Mouse (Mus musculus) liver, embryonic 14.5 days (tissue): ENCODE results near the gene Polr1c. TPM values are rescaled to one million over a fixed set of nuclear protein-coding genes. Genes with fewer than 3 reads are reported as not detected.

Source experiments
- ATAC-seq: fragments of 200-750 bp; cut with Nextera tagmentation; 2 replicates; pipeline ENCODE4 v1.8.0; 2017; ENCODE audit warnings: moderate number of reproducible peaks, mild to moderate bottlenecking, moderate library complexity; ENCODE audit not compliant: insufficient read depth
- DNase-seq, 3 experiments: peaks; one replicate each; pipeline ENCODE4 v3.0.0-alpha.2; 2012 to 2013; ENCODE audit warnings: low read depth in 3 of 3, low spot score in 3 of 3
- H3K27ac ChIP-seq: fragments of 300-500 bp; sonication (generic); 2 replicates; pipeline ENCODE4 v1.5.1; 2014; ENCODE audit warnings: moderate library complexity, mild to moderate bottlenecking, control low read depth, inconsistent platforms
- H3K27me3 ChIP-seq: fragments of 300-500 bp; sonication (generic); 2 replicates; pipeline ENCODE4 v1.6.1; 2014; ENCODE audit warnings: mild to moderate bottlenecking, low read length, moderate library complexity; ENCODE audit not compliant: control insufficient read depth, insufficient read depth
- H3K36me3 ChIP-seq: fragments of 300-500 bp; sonication (generic); replicated peaks from 2 replicates; pipeline ENCODE4 v1.6.1; 2014; ENCODE audit warnings: low read depth; ENCODE audit not compliant: control insufficient read depth, insufficient read depth
- H3K4me1 ChIP-seq, 2 experiments: fragments of 200-500 bp in 1 of 2; fragments of 300-500 bp in 1 of 2; sonication (generic) in 1 of 2; replicated peaks; 2 replicates each; pipeline ENCODE4 v1.6.1; 2012 to 2014; ENCODE audit warnings: antibody characterized with exemption in 1 of 2, inconsistent platforms in 1 of 2, low read length in 1 of 2; ENCODE audit not compliant: control insufficient read depth in 2 of 2, insufficient read depth in 2 of 2
- H3K4me2 ChIP-seq: fragments of 300-500 bp; sonication (generic); 2 replicates; pipeline ENCODE4 v1.6.1; 2014; ENCODE audit warnings: low read depth, mild to moderate bottlenecking, control low read depth, moderate library complexity
- H3K4me3 ChIP-seq, 2 experiments: fragments of 200-500 bp in 1 of 2; fragments of 300-500 bp in 1 of 2; sonication (generic) in 1 of 2; 2 replicates each; pipeline ENCODE4 v1.5.1; 2012 to 2014; ENCODE audit warnings: low read depth in 2 of 2, low read length in 2 of 2, mild to moderate bottlenecking in 2 of 2, control low read depth in 1 of 2, inconsistent platforms in 1 of 2, moderate library complexity in 1 of 2; ENCODE audit not compliant: insufficient read depth in 1 of 2
- H3K9ac ChIP-seq: fragments of 300-500 bp; sonication (generic); replicated peaks from 2 replicates; pipeline ENCODE4 v1.6.1; 2014; ENCODE audit warnings: mild to moderate bottlenecking, control low read depth, moderate library complexity
- H3K9me3 ChIP-seq: fragments of 300-500 bp; sonication (generic); 2 replicates; pipeline ENCODE4 v1.6.1; 2016; ENCODE audit warnings: low read length, mixed read lengths; ENCODE audit not compliant: control insufficient read depth
- CTCF ChIP-seq: IDR thresholded peaks from 2 replicates; pipeline ENCODE4 v1.5.1; 2016; ENCODE audit warnings: antibody characterized with exemption, low read depth, control low read depth
- EP300 ChIP-seq: IDR thresholded peaks from 2 replicates; pipeline ENCODE4 v1.6.1; 2016; ENCODE audit warnings: antibody characterized with exemption, low read depth
- WGBS: fragments of 180-500 bp; shearing (Covaris S2); extraction: QIAGEN DNeasy Blood & Tissue Kit; methylation state at CpG from one replicate; pipeline ENCODE4 v1.1.7; 2014; ENCODE audit not compliant: insufficient replicate concordance; 5-methylcytosine and 5-hydroxymethylcytosine counted together
- polyA plus RNA-seq, 2 experiments: library from polyadenylated mRNA; depleted of rRNA in 1 of 2; stranded (reverse) in 1 of 2; unstranded in 1 of 2; fragments of >200 nt; fragmentation: Nextera tagmentation in 1 of 2; extraction: Ambion mirVana in 1 of 2; gene quantifications; 2 replicates each; pipeline versions ENCODE4 v1.2.1 to v1.2.3; 2012 to 2014

Polr1c gene
- polyA plus RNA-seq, 2 experiments: 37.3 to 40.8 TPM

GRCm38 (mm10) chr17:46277586-46277985, 29.7 kb upstream of the Polr1c start:
- H3K4me1 ChIP-seq: peaks cover 9 to 10% of the 10 kb centered on the region in 2 experiments; a peak in 3 of 4 replicates
- WGBS: 71% methylated on average over 4 of the region's 4 CpGs
- H3K9ac ChIP-seq: no peak overlapping the region
- no peak overlapping the region for H3K4me3 ChIP-seq
- no peak for TF ChIP-seq EP300
- ATAC-seq (no peak), DNase-seq (no peak)
- no peak overlapping the region for H3K4me2 ChIP-seq
- no peak overlapping the region for H3K27ac ChIP-seq
- no peaks in the 10 kb centered on the region for H3K9me3 ChIP-seq
- no peaks in the 10 kb centered on the region for H3K27me3 ChIP-seq
- H3K36me3 ChIP-seq: peaks cover 3% of the 10 kb centered on the region; the same call in 1 of the 2 replicates

- Histone ChIP-seq H3K9me3 (no peaks in the 10 kb centered on the region), H3K9ac (no peak overlapping the region), H3K4me2 (no peak overlapping the region), H3K27me3 (no peaks in the 10 kb centered on the region), H3K27ac (no peak overlapping the region), H3K4me1 (no peaks in the 10 kb centered on the region), H3K4me3 (no peak overlapping the region), H3K36me3 (peaks cover 3% of the 10 kb centered on the region; the same call in 1 of the 2 replicates)
- DNase-seq (no peak), ATAC-seq (no peak)
- TF ChIP-seq EP300: no peak
- TF ChIP-seq CTCF: no peak
- WGBS: 61% methylated on average over 10 of the region's 10 CpGs
These were observed 27.7 kb upstream of the Polr1c start for GRCm38 (mm10) chr17:46275506-46275905.

GRCm38 (mm10) chr17:46275034-46275433, 27.2 kb upstream of the Polr1c start:
- H3K4me2 ChIP-seq: no peak overlapping the region
- no peak overlapping the region for H3K27ac ChIP-seq
- no peak overlapping the region for H3K4me3 ChIP-seq
- 87% methylated on average over 6 of the region's 6 CpGs for WGBS
- no peaks in the 10 kb centered on the region for H3K9me3 ChIP-seq
- no peak for DNase-seq
- H3K27me3 ChIP-seq: no peaks in the 10 kb centered on the region
- no peak for ATAC-seq
- no peak for TF ChIP-seq CTCF
- no peaks in the 10 kb centered on the region for H3K4me1 ChIP-seq
- H3K9ac ChIP-seq: no peak overlapping the region
- H3K36me3 ChIP-seq: peaks cover 3% of the 10 kb centered on the region; the same call in 1 of the 2 replicates

GRCm38 (mm10) chr17:46274465-46274864, 26.6 kb upstream of the Polr1c start:
- 75% methylated on average over 6 of the region's 6 CpGs for WGBS
- H3K27ac ChIP-seq: no peak overlapping the region
- H3K9ac ChIP-seq: no peak overlapping the region
- no peak overlapping the region for H3K4me2 ChIP-seq
- no peaks in the 10 kb centered on the region for H3K4me1 ChIP-seq
- no peak for DNase-seq
- no peak overlapping the region for H3K4me3 ChIP-seq
- H3K27me3 ChIP-seq: no peaks in the 10 kb centered on the region
- no peaks in the 10 kb centered on the region for H3K9me3 ChIP-seq
- TF ChIP-seq CTCF (no peak), EP300 (no peak)
- ATAC-seq: no peak
- H3K36me3 ChIP-seq: peaks cover 3% of the 10 kb centered on the region; the same call in 1 of the 2 replicates

GRCm38 (mm10) chr17:46273803-46274236, 26.0 kb upstream of the Polr1c start:
- no peak for TF ChIP-seq EP300
- no peak for TF ChIP-seq CTCF
- Histone ChIP-seq H3K9me3 (no peaks in the 10 kb centered on the region), H3K4me3 (no peak overlapping the region), H3K4me2 (no peak overlapping the region), H3K27ac (no peak overlapping the region), H3K36me3 (peaks cover 3% of the 10 kb centered on the region; the same call in 1 of the 2 replicates), H3K27me3 (no peaks in the 10 kb centered on the region), H3K9ac (no peak overlapping the region), H3K4me1 (no peaks in the 10 kb centered on the region)
- DNase-seq: no peak
- 63% methylated on average over 1 of the region's 1 CpGs for WGBS
- ATAC-seq: no peak
